Mouse (Mus musculus): Measurements from ENCODE around the gene Qdpr. TPM values are rescaled to one million over a fixed set of nuclear protein-coding genes. Genes with fewer than 3 reads are reported as not detected.

Gene Qdpr
- polyA plus RNA-seq (2015; fragmentation: Nextera tagmentation; extraction: Ambion mirVana), result 355 and 422 TPM in 2 replicates

DNA sequence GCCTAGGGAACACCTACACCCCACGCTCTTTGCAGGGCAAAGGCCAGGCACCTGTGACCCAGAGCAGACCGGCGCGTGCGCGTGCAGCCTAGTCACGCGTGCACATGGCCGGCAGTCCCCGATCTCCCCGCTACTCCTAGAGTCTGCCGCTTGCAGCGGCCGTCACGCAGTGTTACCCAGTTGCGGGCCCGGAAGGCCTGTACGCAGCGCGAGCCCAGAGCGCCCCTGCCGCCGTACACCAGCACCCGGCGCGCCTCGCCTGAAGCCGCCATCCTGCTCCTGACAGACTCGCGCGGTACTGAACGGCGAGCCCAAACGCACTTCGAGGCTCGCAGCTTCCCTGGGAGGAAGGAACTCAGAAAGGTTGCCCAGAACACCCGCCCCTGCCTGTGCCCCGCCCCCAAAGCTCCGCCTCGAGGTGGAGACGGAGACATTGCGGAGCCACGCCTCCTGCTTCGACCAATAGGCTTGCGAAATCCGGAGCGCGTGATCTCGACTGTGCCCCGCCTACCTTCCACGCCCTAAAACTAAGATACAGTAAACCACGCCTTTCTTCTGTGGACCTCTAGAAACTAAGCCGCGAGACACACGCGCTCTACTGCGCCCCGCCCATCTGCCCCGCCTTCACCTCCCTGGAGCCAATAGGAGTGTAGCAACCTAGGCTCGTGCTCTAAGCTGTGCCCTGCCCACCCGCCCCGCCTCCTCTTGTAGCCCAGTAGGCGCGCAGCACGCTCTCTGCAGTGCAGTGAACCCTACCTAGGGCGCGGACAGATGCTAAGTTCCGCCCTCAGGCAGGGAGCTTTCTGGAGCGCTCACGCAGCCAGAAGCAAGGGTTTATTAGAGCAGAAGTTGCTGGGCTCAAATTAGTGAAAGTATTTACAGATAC lies at the start of gene Qdpr:
Gene Qdpr (minus strand): TSS at position 406 of the 886 bp plus-strand sequence.
- Histone ChIP-seq H3K27me3 (replicated peaks; ENCODE audit: control insufficient read depth, insufficient read depth, low read length) (no peaks in the 10 kb centered on the region), H3K9me3 (ENCODE audit: control insufficient read depth) (no peaks in the 10 kb centered on the region), H3K36me3 (ENCODE audit: control insufficient read depth, insufficient read depth) (no peaks in the 10 kb centered on the region; the same call in 1 of the 2 replicates), H3K4me2 (replicated peaks; ENCODE audit: low read depth) (peak within 1 kb of the TSS; percentile 95), H3K9ac (ENCODE audit: low read depth, low read length) (peak within 1 kb of the TSS; percentile 67), H3K4me1 (replicated peaks; ENCODE audit: control insufficient read depth, insufficient read depth, low read length) (no peaks in the 10 kb centered on the region; the same call in 1 of the 2 replicates), H3K4me3 (ENCODE audit: low read depth, low read length) (peak within 1 kb of the TSS; percentile 66), H3K27ac (ENCODE audit: low read depth, low read length) (peak within 1 kb of the TSS; percentile 93)
- peak; percentile 45 for TF ChIP-seq CTCF (IDR thresholded peaks at IDR 0.05; ENCODE audit: low read depth)
- under 1% methylated on average over 70 of the region's 70 CpGs for WGBS
- ATAC-seq, result peak; percentile 99

- Histone ChIP-seq H3K4me3 (ENCODE audit: low read depth, low read length) (no peak overlapping the region), H3K36me3 (ENCODE audit: control insufficient read depth, insufficient read depth) (peaks cover 49% of the 10 kb centered on the region), H3K27me3 (replicated peaks; ENCODE audit: control insufficient read depth, insufficient read depth, low read length) (no peaks in the 10 kb centered on the region), H3K27ac (ENCODE audit: low read depth, low read length) (no peak overlapping the region), H3K9me3 (ENCODE audit: control insufficient read depth) (no peaks in the 10 kb centered on the region), H3K4me1 (replicated peaks; ENCODE audit: control insufficient read depth, insufficient read depth, low read length) (peaks cover 5% of the 10 kb centered on the region; the same call in 1 of the 2 replicates), H3K4me2 (replicated peaks; ENCODE audit: low read depth) (no peak overlapping the region), H3K9ac (ENCODE audit: low read depth, low read length) (no peak overlapping the region)
- no peak for ATAC-seq
- WGBS, result 89% methylated on average over 5 of the region's 5 CpGs
- no peak for TF ChIP-seq CTCF (IDR thresholded peaks at IDR 0.05; ENCODE audit: low read depth)
These were observed 47.5 kb upstream of the Qdpr start for GRCm38 (mm10) chr5:45497564-45497963.

DNA sequence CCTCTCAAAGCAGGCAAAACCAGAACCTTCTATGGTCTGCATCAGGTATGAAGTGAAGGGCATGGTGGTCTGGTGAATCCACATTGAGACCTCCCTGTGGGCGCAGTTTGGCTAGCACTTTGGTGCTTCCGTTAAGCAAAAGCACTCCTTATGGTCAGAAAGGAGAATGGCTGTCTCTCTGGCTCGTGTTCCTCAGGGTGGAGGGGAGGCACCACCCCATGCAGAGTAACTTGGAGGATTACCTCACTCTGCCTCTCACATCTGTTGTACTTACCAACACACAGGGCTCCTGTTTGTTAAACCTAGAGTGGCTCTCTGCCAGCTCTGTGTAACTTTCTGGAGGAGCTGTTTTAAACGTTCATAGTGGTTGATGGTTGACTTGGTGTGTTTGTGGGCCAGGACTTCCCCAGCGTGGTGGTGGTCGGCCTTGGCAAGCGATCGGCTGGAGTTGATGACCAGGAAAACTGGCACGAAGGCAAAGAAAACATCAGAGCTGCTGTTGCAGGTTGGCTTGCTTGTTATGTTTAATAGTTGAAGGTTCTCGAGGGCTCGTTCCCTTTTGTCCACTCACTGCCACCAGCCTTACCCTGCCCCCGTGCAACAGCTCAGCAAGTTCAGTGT lies 47.0 kb upstream of the Qdpr start:
- Histone ChIP-seq H3K9me3 (ENCODE audit: control insufficient read depth) (no peaks in the 10 kb centered on the region), H3K4me3 (ENCODE audit: low read depth, low read length) (no peak overlapping the region), H3K27ac (ENCODE audit: low read depth, low read length) (peak overlapping the region; percentile 51), H3K36me3 (ENCODE audit: control insufficient read depth, insufficient read depth) (peaks cover 44% of the 10 kb centered on the region), H3K4me1 (replicated peaks; ENCODE audit: control insufficient read depth, insufficient read depth, low read length) (peaks cover 6% of the 10 kb centered on the region; the same call in 1 of the 2 replicates), H3K27me3 (replicated peaks; ENCODE audit: control insufficient read depth, insufficient read depth, low read length) (no peaks in the 10 kb centered on the region), H3K4me2 (replicated peaks; ENCODE audit: low read depth) (no peak overlapping the region), H3K9ac (ENCODE audit: low read depth, low read length) (no peak overlapping the region)
- 86% methylated on average over 12 of the region's 12 CpGs for WGBS
- ATAC-seq, result no peak
- TF ChIP-seq CTCF (IDR thresholded peaks at IDR 0.05; ENCODE audit: low read depth), result no peak

- Histone ChIP-seq H3K4me1 (replicated peaks; ENCODE audit: control insufficient read depth, insufficient read depth, low read length) (peaks cover 6% of the 10 kb centered on the region; the same call in 1 of the 2 replicates), H3K27ac (ENCODE audit: low read depth, low read length) (peak overlapping the region; percentile 51), H3K27me3 (replicated peaks; ENCODE audit: control insufficient read depth, insufficient read depth, low read length) (no peaks in the 10 kb centered on the region), H3K36me3 (ENCODE audit: control insufficient read depth, insufficient read depth) (peaks cover 40% of the 10 kb centered on the region), H3K4me3 (ENCODE audit: low read depth, low read length) (no peak overlapping the region), H3K9me3 (ENCODE audit: control insufficient read depth) (no peaks in the 10 kb centered on the region), H3K9ac (ENCODE audit: low read depth, low read length) (no peak overlapping the region), H3K4me2 (replicated peaks; ENCODE audit: low read depth) (peak overlapping the region; percentile 83; the same call in 1 of the 2 replicates)
- 85% methylated on average over 4 of the region's 4 CpGs for WGBS
- ATAC-seq, result no peak
- TF ChIP-seq CTCF (IDR thresholded peaks at IDR 0.05; ENCODE audit: low read depth), result no peak
These were observed 46.4 kb upstream of the Qdpr start for GRCm38 (mm10) chr5:45496479-45496878.

DNA sequence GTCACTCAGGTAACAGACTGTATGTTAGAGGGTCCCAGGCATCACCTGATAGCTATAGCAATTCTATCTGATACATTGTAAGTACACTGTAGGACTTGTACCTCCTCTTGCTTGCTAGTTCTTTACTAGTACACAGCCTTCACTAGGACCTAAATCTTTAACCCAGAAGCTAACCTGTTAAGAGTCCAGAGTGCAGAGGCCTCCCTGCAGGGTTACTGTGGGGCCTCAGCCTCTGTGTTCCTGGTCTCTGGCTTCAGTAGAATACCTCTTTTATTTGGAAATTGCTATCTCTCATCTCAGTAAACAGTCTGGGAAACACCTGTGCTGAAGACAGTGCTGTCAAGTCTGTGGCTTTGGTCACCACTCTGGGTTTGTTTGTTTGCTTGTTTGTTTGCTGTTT lies 46.0 kb upstream of the Qdpr start:
- Histone ChIP-seq H3K27ac (ENCODE audit: low read depth, low read length) (peak overlapping the region; percentile 51), H3K27me3 (replicated peaks; ENCODE audit: control insufficient read depth, insufficient read depth, low read length) (no peaks in the 10 kb centered on the region), H3K9ac (ENCODE audit: low read depth, low read length) (no peak overlapping the region), H3K4me2 (replicated peaks; ENCODE audit: low read depth) (peak overlapping the region; percentile 83), H3K9me3 (ENCODE audit: control insufficient read depth) (no peaks in the 10 kb centered on the region), H3K4me1 (replicated peaks; ENCODE audit: control insufficient read depth, insufficient read depth, low read length) (peaks cover 6% of the 10 kb centered on the region; the same call in 1 of the 2 replicates), H3K36me3 (ENCODE audit: control insufficient read depth, insufficient read depth) (peaks cover 37% of the 10 kb centered on the region), H3K4me3 (ENCODE audit: low read depth, low read length) (no peak overlapping the region)
- TF ChIP-seq CTCF (IDR thresholded peaks at IDR 0.05; ENCODE audit: low read depth), result no peak
- peak; percentile 29; the same call in 1 of the 2 replicates for ATAC-seq

GRCm38 (mm10) chr5:45495429-45495975 lies 45.5 kb upstream of the Qdpr start:
- ATAC-seq, result no peak
- 0 out of 2 replicates have a peak overlapping the region, but pooled peaks have one; percentile 69 for H3K4me3 ChIP-seq (ENCODE audit: low read depth, low read length)
- no peak overlapping the region for H3K9ac ChIP-seq (ENCODE audit: low read depth, low read length)
- peak overlapping the region; percentile 83 for H3K4me2 ChIP-seq (replicated peaks; ENCODE audit: low read depth)
- H3K4me1 ChIP-seq (replicated peaks; ENCODE audit: control insufficient read depth, insufficient read depth, low read length), result peaks cover 6% of the 10 kb centered on the region; the same call in 1 of the 2 replicates
- peaks cover 33% of the 10 kb centered on the region for H3K36me3 ChIP-seq (ENCODE audit: control insufficient read depth, insufficient read depth)
- TF ChIP-seq CTCF (IDR thresholded peaks at IDR 0.05; ENCODE audit: low read depth), result no peak
- H3K27ac ChIP-seq (ENCODE audit: low read depth, low read length), result peak overlapping the region; percentile 51
- H3K27me3 ChIP-seq (replicated peaks; ENCODE audit: control insufficient read depth, insufficient read depth, low read length), result no peaks in the 10 kb centered on the region
- 56% methylated on average over 3 of the region's 3 CpGs for WGBS
- H3K9me3 ChIP-seq (ENCODE audit: control insufficient read depth), result no peaks in the 10 kb centered on the region
